Mouse (Mus musculus) liver, adult 2 months (tissue): ENCODE results near the gene Gng2. TPM values are rescaled to one million over a fixed set of nuclear protein-coding genes. Genes with fewer than 3 reads are reported as not detected.

Source experiments
- DNase-seq: peaks from one replicate; pipeline ENCODE4 v3.0.0-alpha.2; 2011; ENCODE audit warnings: low read depth, low spot score; ENCODE audit errors: extremely low read depth
- H3K27ac ChIP-seq: fragments of 200-500 bp; replicated peaks from 2 replicates; pipeline ENCODE4 v1.5.1; 2012; ENCODE audit warnings: low read depth, mild to moderate bottlenecking, control low read depth, inconsistent platforms, low read length; ENCODE audit not compliant: insufficient read depth
- H3K27me3 ChIP-seq: fragments of 200-500 bp; 2 replicates; pipeline ENCODE4 v1.6.1; 2012; ENCODE audit warnings: mild to moderate bottlenecking, moderate library complexity, low read length, inconsistent platforms; ENCODE audit not compliant: control insufficient read depth, insufficient read depth
- H3K36me3 ChIP-seq: fragments of 200-500 bp; 2 replicates; pipeline ENCODE4 v1.6.1; 2012; ENCODE audit warnings: low read length, inconsistent platforms; ENCODE audit not compliant: control insufficient read depth, insufficient read depth
- H3K4me1 ChIP-seq: fragments of 200-500 bp; 2 replicates; pipeline ENCODE4 v1.6.1; 2011; ENCODE audit warnings: low read length; ENCODE audit not compliant: control insufficient read depth, insufficient read depth
- H3K4me3 ChIP-seq: fragments of 200-500 bp; 2 replicates; pipeline ENCODE4 v1.5.1; 2011; ENCODE audit warnings: low read depth, mild to moderate bottlenecking, control low read depth, low read length, moderate library complexity; ENCODE audit not compliant: insufficient read depth
- H3K79me2 ChIP-seq: fragments of 200-500 bp; 2 replicates; pipeline ENCODE4 v1.6.1; 2012; ENCODE audit warnings: inconsistent platforms, mild to moderate bottlenecking, low read length, moderate library complexity; ENCODE audit not compliant: control insufficient read depth, insufficient read depth
- H3K9ac ChIP-seq: fragments of 200-500 bp; 2 replicates; pipeline ENCODE4 v1.6.1; 2012; ENCODE audit warnings: low read depth, mild to moderate bottlenecking, control low read depth, inconsistent platforms, low read length
- CTCF ChIP-seq: fragments of 200-500 bp; IDR thresholded peaks from 2 replicates; pipeline ENCODE4 v1.5.1; 2011; ENCODE audit warnings: low read depth, low read length, control low read depth
- POLR2A ChIP-seq: fragments of 200-500 bp; IDR thresholded peaks from 2 replicates; pipeline ENCODE4 v1.6.1; 2011; ENCODE audit warnings: low read length, control low read depth; ENCODE audit not compliant: insufficient read depth; ENCODE audit errors: extremely low read depth
- WGBS: fragments of 180-500 bp; shearing (Covaris S2); methylation state at CpG from one replicate; pipeline ENCODE4 v1.1.7; 2018; 5-methylcytosine and 5-hydroxymethylcytosine counted together
- polyA plus RNA-seq: library from polyadenylated mRNA; depleted of rRNA; stranded (reverse); fragments of >200 nt; gene quantifications from 2 replicates; pipeline ENCODE4 v1.2.3, GENCODE M21; 2012; rRNA removed
- total RNA-seq: library from RNA; depleted of rRNA; stranded (reverse); fragments of >200 nt; gene quantifications from 2 replicates; pipeline ENCODE4 v1.2.3, GENCODE M21; 2014; rRNA removed

The Gng2 gene
- total RNA-seq, result 1.1 and 1.8 TPM in 2 replicates
- 0.57 and 0.95 TPM in 2 replicates for polyA plus RNA-seq

- H3K9ac ChIP-seq, result peak within 1 kb of the TSS; percentile 57
- H3K79me2 ChIP-seq, result no peaks in the 10 kb centered on the region
- no peaks in the 10 kb centered on the region; the same call in none of the 2 replicates for H3K27me3 ChIP-seq
- TF ChIP-seq CTCF, result no peak
- no peak for TF ChIP-seq POLR2A
- WGBS, result 31% methylated on average over 15 of the region's 15 CpGs
- H3K27ac ChIP-seq, result no peak within 1 kb of the TSS
- no peaks in the 10 kb centered on the region for H3K36me3 ChIP-seq
- H3K4me1 ChIP-seq, result peaks cover 2% of the 10 kb centered on the region; the same call in 1 of the 2 replicates
- no peak for DNase-seq
- H3K4me3 ChIP-seq, result peak within 1 kb of the TSS; percentile 75
These were observed at the start of gene Gng2 for GRCm38 (mm10) chr14:19977271-19978024. TSS of gene Gng2 (minus strand) at chr14:19977627.

DNA sequence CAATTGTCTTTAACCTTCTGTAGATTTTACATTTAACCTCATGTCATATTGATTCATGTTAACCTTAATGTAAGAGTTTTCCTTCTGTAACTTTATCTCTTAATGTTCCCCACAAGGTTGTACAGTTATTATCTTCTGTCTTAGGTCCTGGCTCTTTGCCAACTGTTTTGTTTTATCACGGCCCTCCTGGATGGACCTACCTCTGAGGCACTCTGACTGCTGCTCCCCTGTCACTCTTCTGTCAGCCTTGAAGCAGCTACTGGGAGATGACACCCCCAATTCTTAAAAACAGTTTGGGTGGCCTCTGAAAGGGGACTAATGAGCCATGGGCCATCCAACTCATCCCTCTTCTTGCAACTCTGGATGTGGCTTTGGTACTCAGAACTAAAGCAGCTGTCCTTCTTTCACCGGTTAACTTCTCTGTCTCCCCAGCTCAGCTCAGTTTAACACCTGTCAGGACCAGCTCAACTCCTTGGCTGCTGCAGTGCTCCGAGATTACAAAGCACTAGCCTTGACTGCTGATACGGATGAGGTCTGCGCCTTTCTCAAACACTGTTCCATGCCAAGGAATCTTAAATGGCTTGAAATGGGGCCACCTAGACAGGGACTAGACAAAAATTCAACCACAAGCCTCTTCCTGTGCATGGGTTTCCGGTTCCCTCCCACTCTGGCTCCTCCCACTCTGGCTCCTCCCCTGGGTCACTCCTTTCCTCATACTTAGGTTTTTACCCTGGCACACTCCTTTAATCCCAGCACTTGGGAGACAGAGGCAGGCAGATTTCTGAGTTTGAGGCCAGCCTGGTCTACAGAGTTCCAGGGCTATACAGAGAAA lies 47.7 kb upstream of the Gng2 start:
- Histone ChIP-seq H3K79me2 (no peaks in the 10 kb centered on the region), H3K4me3 (no peak overlapping the region), H3K27ac (no peak overlapping the region), H3K4me1 (no peaks in the 10 kb centered on the region), H3K9ac (no peak overlapping the region), H3K27me3 (no peaks in the 10 kb centered on the region), H3K36me3 (no peaks in the 10 kb centered on the region)
- WGBS, result 71% methylated on average over 6 of the region's 6 CpGs
- no peak for TF ChIP-seq POLR2A
- no peak for TF ChIP-seq CTCF
- no peak for DNase-seq

DNA sequence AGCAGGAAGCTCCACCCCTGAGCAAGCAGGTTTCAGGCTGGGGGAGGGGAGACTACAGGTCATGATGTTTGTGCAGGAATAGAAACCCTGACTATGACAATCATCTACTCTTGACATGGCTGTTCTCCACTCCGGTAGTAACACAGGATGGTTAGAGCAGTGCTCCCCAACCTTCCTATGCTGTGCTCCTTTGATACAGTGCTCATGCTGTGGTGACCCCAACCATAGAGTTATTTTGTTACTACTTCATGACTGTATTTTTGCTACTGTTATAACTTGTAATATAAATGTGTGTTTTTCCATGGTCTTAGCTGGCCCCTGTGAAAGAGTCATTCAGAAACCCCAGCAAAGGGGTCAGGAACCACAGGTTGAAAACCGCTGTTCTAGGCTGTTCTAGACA lies 46.5 kb upstream of the Gng2 start:
- H3K27me3 ChIP-seq, result no peaks in the 10 kb centered on the region
- no peak overlapping the region for H3K4me3 ChIP-seq
- H3K4me1 ChIP-seq, result no peaks in the 10 kb centered on the region
- no peak overlapping the region for H3K27ac ChIP-seq
- DNase-seq, result no peak
- 94% methylated on average over 2 of the region's 2 CpGs for WGBS
- no peaks in the 10 kb centered on the region for H3K36me3 ChIP-seq
- H3K9ac ChIP-seq, result no peak overlapping the region
- no peak for TF ChIP-seq CTCF
- no peak for TF ChIP-seq POLR2A
- H3K79me2 ChIP-seq, result no peaks in the 10 kb centered on the region

DNA sequence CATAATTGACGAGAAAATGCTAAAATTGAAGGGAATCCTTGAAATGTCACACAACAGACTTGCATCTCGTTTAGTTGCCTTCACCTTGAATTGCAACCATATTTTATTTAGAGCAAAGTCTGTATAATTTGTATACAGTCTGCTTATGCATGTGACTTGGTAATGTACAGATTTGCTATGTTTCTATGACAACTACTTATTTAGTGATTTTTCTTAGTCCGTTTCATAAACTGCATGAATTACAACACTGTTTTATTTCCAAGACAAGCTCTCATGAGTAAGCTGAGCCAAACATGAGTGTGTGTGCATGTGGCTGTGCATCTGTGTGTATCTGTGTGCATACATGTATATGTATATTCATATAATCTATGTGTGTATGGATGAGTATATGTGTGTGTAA lies 42.1 kb upstream of the Gng2 start:
- no peak for TF ChIP-seq POLR2A
- TF ChIP-seq CTCF, result no peak
- no peak for DNase-seq
- H3K9ac ChIP-seq, result no peak overlapping the region
- WGBS, result 72% methylated on average over 3 of the region's 3 CpGs
- H3K79me2 ChIP-seq, result no peaks in the 10 kb centered on the region
- no peak overlapping the region for H3K27ac ChIP-seq
- no peaks in the 10 kb centered on the region for H3K27me3 ChIP-seq
- no peaks in the 10 kb centered on the region for H3K4me1 ChIP-seq
- H3K36me3 ChIP-seq, result no peaks in the 10 kb centered on the region
- no peak overlapping the region for H3K4me3 ChIP-seq

DNA sequence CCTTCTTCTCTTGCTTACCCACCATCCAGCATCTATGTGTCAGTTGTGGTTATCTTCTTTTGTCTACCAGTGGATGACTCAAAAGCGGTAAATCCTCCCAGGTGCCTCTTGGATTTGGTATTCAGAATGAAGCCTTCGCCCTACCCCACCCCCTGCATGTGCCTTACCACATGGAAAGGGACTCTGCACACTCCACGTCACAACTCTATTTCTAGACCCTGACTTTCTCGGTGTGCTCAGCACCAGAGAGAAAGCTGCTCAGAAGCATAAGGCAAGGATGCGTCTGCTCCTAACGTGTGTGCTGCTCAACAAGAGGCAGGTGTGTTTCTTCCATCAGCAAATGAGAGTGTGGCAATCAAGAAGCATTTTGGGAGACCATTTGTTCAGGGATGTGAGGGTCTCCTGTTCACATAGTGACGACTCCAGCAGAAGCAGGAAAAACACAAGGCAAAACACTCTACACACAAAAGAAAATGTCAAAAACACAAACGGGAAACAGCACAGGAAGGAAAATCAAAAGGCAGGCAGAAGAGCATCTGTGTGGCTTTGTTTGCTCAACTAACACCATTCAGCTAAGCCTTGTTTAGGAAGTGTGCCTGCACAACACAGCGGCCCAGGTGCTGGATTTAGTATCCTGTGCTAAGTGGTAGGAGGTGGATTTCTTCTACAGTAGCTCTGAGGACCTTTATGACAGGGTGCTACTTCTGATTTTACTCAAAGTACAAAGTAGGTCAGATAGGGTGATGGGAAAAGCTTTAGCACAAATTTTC lies 35.3 kb upstream of the Gng2 start:
- DNase-seq, result no peak
- H3K36me3 ChIP-seq, result no peaks in the 10 kb centered on the region
- no peak overlapping the region for H3K27ac ChIP-seq

More for the DNA sequence above, 35.3 kb upstream of the Gng2 start:
- Histone ChIP-seq H3K27me3 (no peaks in the 10 kb centered on the region), H3K4me3 (no peak overlapping the region), H3K9ac (no peak overlapping the region), H3K4me1 (no peaks in the 10 kb centered on the region), H3K79me2 (no peaks in the 10 kb centered on the region)
- TF ChIP-seq CTCF (no peak), POLR2A (no peak)
- 60% methylated on average over 9 of the region's 9 CpGs for WGBS
